Comparison of ENCODE assay signal across 19 mouse cellular contexts in the genomic region with DNA sequence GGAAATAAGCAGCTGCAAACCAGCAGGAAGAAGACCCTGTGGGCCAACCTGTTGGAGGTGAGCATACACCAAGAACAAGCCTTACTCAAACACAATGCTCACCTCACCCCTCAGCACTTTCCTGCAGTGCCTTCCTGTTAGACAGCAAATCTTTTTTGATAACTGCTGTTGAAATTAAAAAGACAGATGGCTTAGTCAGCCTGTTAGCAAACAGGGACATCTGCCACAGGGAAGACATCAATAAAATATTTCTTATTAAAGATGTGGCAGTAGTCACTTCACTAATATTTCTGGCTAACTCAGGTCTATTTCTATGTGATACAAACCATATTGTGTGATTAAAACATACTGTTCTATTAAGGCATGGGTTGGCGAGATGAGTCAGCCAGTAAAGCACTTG. TPM values are rescaled to one million over a fixed set of nuclear protein-coding genes. Genes with fewer than 3 reads are reported as not detected.
"Had no signal": no experiment of that assay in that cellular context is flagged by ENCODE, and none has a peak within 500 bp of the region (broad histone marks: within the 10 kb centered on the region; RNA-seq: fewer than 3 reads in every experiment).

No protein-coding gene starts in this region.

- H3K4me2 ChIP-seq: lung, embryonic 15.5 days; midbrain, embryonic 11.5 days; midbrain, embryonic 13.5 days; midbrain, embryonic 15.5 days; neural tube, embryonic 12.5 days; stomach, embryonic 15.5 days had no signal

- H3K9me3 ChIP-seq: lung, embryonic 15.5 days; megakaryocyte, embryonic 14.5 days; midbrain, embryonic 13.5 days; midbrain, embryonic 15.5 days; neural tube, embryonic 12.5 days; stomach, embryonic 15.5 days had no signal

- H3K27ac ChIP-seq: lung, embryonic 15.5 days; macrophage; midbrain, embryonic 13.5 days; midbrain, embryonic 15.5 days; neural tube, embryonic 12.5 days; stomach, embryonic 15.5 days; stomach, postnatal 0 days had no signal

- DNase-seq: lung, adult 2 months; lung, postnatal 14 days; lung, postnatal 36 days; right cerebral cortex, postnatal 14 days; thymus, adult 2 months; thymus, postnatal 25 days; thymus, postnatal 4 days had no signal

- ATAC-seq: lung, postnatal 0 days; midbrain, embryonic 13.5 days; midbrain, embryonic 15.5 days had no signal

- H3K9ac ChIP-seq: lung, embryonic 15.5 days; midbrain, embryonic 13.5 days; midbrain, embryonic 15.5 days; neural tube, embryonic 12.5 days; stomach, embryonic 15.5 days had no signal

- H3K4me1 ChIP-seq: lung, embryonic 15.5 days; midbrain, embryonic 13.5 days; midbrain, embryonic 15.5 days; neural tube, embryonic 12.5 days; stomach, embryonic 15.5 days had no signal

- H3K27me3 ChIP-seq: lung, embryonic 15.5 days; megakaryocyte, embryonic 14.5 days; midbrain, embryonic 13.5 days; midbrain, embryonic 15.5 days; neural tube, embryonic 12.5 days; stomach, embryonic 15.5 days had no signal

- H3K4me3 ChIP-seq: lung, embryonic 15.5 days; midbrain, embryonic 13.5 days; midbrain, embryonic 15.5 days; neural tube, embryonic 12.5 days; stomach, embryonic 15.5 days had no signal

RNA-seq across cellular contexts. Expression of gene Tmem44, which starts 25.8 kb away (rescaled TPM):
- total RNA-seq: monocyte, adult 5-6 weeks; neutrophil, adult 5-6 weeks had no signal
- polyA plus RNA-seq: macrophage had no signal
